Mouse (Mus musculus) liver, postnatal 0 days (tissue): ENCODE results near the gene Utp18. TPM values are rescaled to one million over a fixed set of nuclear protein-coding genes. Genes with fewer than 3 reads are reported as not detected.

Experiments used
- ATAC-seq: fragments of 200-750 bp; cut with Nextera tagmentation; 2 replicates; pipeline ENCODE4 v1.8.0; 2017; ENCODE audit warnings: mild to moderate bottlenecking, moderate library complexity
- DNase-seq: peaks from one replicate; pipeline ENCODE4 v3.0.0-alpha.2; 2016
- H3K27ac ChIP-seq: fragments of 300-500 bp; sonication (generic); 2 replicates; pipeline ENCODE4 v1.5.1; 2014; ENCODE audit warnings: antibody characterized with exemption, moderate library complexity, mild to moderate bottlenecking, low read depth
- H3K27me3 ChIP-seq: fragments of 300-500 bp; sonication (generic); 2 replicates; pipeline ENCODE4 v1.6.1; 2014; ENCODE audit warnings: low read length, control low read depth, mixed read lengths; ENCODE audit not compliant: insufficient read depth
- H3K36me3 ChIP-seq: fragments of 300-500 bp; sonication (generic); replicated peaks from 2 replicates; pipeline ENCODE4 v1.6.1; 2014; ENCODE audit warnings: mild to moderate bottlenecking, control low read depth, low read length, moderate library complexity, mixed read lengths; ENCODE audit not compliant: insufficient read depth
- H3K4me1 ChIP-seq: fragments of 300-500 bp; sonication (generic); 2 replicates; pipeline ENCODE4 v1.6.1; 2014; ENCODE audit warnings: antibody characterized with exemption, mild to moderate bottlenecking, control low read depth; ENCODE audit not compliant: insufficient read depth
- H3K4me2 ChIP-seq: fragments of 300-500 bp; sonication (generic); 2 replicates; pipeline ENCODE4 v1.6.1; 2014; ENCODE audit warnings: low read depth, mild to moderate bottlenecking, low read length, moderate library complexity, mixed read lengths
- H3K4me3 ChIP-seq: fragments of 300-500 bp; sonication (generic); 2 replicates; pipeline ENCODE4 v1.5.1; 2014; ENCODE audit warnings: low read depth, low read length
- H3K9ac ChIP-seq: fragments of 300-500 bp; sonication (generic); replicated peaks from 2 replicates; pipeline ENCODE4 v1.6.1; 2014; ENCODE audit warnings: mild to moderate bottlenecking, moderate library complexity
- H3K9me3 ChIP-seq: fragments of 300-500 bp; sonication (generic); 2 replicates; pipeline ENCODE4 v1.6.1; 2016; ENCODE audit warnings: mild to moderate bottlenecking, control low read depth, low read length, mixed read lengths
- CTCF ChIP-seq: sonication (generic); IDR thresholded peaks from 2 replicates; pipeline ENCODE4 v1.5.1; 2016; ENCODE audit warnings: antibody characterized with exemption, low read depth
- EP300 ChIP-seq: IDR thresholded peaks from 2 replicates; pipeline ENCODE4 v1.6.1; 2016; ENCODE audit warnings: antibody characterized with exemption, low read depth, mild to moderate bottlenecking
- WGBS: fragments of 180-500 bp; shearing (Covaris S2); extraction: QIAGEN DNeasy Blood & Tissue Kit; methylation state at CpG from one replicate; pipeline ENCODE4 v1.1.7; 2014; ENCODE audit not compliant: insufficient replicate concordance; 5-methylcytosine and 5-hydroxymethylcytosine counted together
- polyA plus RNA-seq: library from polyadenylated mRNA; unstranded; fragments of >200 nt; fragmentation: Nextera tagmentation; extraction: Ambion mirVana; gene quantifications from 2 replicates; pipeline ENCODE4 v1.2.1, GENCODE M21; 2015

The Utp18 gene
- polyA plus RNA-seq, 1 experiment from 2014 or later, result 9.1 TPM

DNA sequence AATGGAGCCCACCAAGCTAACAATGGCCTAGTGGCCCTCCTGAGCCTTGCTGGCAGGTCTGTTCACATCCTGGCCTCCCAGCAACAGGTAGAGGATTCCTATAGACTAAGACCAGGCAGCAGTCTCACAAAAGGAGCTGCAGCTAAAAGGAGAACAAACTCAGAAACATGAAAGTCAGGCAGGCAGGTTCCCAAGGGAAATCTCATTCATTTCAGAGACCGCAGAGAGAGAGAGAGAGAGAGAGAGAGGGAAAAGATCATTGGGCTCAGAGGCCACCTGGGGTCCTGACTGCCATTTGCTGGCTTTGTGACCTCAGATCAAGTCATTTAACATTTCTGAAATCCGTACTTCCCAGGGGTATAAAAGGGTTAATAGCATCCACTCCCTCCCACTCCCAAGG lies 38.2 kb downstream of the Utp18 start:
- H3K27ac ChIP-seq, result no peak overlapping the region
- H3K9me3 ChIP-seq, result no peaks in the 10 kb centered on the region
- H3K9ac ChIP-seq, result no peak overlapping the region
- no peak overlapping the region for H3K4me3 ChIP-seq
- no peaks in the 10 kb centered on the region for H3K27me3 ChIP-seq
- H3K4me1 ChIP-seq, result no peaks in the 10 kb centered on the region
- ATAC-seq, result no peak
- H3K36me3 ChIP-seq, result no peaks in the 10 kb centered on the region
- no peak overlapping the region for H3K4me2 ChIP-seq
- TF ChIP-seq EP300 (no peak), CTCF (no peak)
- 42% methylated on average over 2 of the region's 2 CpGs for WGBS
- DNase-seq, result no peak

DNA sequence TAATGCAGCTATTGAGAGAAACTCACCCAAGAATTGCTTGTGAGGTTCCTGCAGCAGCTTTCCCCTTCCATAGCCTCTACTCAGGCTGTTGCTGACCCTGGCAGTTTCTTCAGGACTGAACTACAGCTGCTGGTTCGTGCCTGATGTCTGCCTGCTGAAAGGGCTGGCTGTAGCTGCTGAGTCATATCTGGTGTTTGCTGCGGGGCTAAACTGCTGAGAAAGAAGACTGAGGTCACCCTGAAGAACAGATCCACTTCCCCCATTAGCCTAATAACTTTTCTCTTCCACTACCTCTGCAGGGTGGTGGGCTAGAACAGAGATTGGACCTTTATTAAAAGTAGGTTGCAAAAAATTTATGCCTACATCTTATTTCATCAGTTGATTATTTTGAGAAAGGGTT lies 49.8 kb downstream of the Utp18 start:
- Histone ChIP-seq H3K27ac (no peak overlapping the region), H3K36me3 (no peaks in the 10 kb centered on the region), H3K9ac (no peak overlapping the region), H3K4me1 (no peaks in the 10 kb centered on the region), H3K4me2 (no peak overlapping the region), H3K27me3 (no peaks in the 10 kb centered on the region), H3K9me3 (no peaks in the 10 kb centered on the region), H3K4me3 (no peak overlapping the region)
- WGBS, result 10% methylated on average over 2 of the region's 2 CpGs
- no peak for ATAC-seq
- TF ChIP-seq CTCF, result no peak
- TF ChIP-seq EP300, result no peak
- no peak for DNase-seq

DNA sequence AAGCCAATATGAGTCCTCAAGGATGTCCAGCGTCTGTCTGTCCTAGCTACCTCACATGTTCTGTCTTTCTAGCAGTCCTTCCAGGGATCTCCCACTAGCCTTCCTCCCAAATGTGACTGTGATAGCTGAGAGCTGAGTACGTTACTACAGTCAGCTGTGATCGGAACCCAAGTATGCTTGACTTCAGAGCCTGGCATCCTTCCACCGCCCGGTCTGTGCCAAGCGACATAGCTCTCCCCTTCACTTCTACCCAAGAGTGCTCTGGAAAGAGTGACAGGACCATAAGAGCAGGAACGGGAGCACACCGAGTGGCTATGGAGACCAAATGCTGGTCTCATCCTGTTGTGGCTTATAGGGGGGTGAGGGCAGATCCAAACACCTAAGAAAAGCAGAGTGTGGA lies 55.6 kb downstream of the Utp18 start:
- H3K4me1 ChIP-seq, result no peaks in the 10 kb centered on the region
- no peak overlapping the region for H3K4me3 ChIP-seq
- no peaks in the 10 kb centered on the region for H3K27me3 ChIP-seq
- no peaks in the 10 kb centered on the region for H3K9me3 ChIP-seq
- no peak overlapping the region for H3K9ac ChIP-seq
- 88% methylated on average over 8 of the region's 8 CpGs for WGBS
- no peak for ATAC-seq
- no peak for DNase-seq
- H3K27ac ChIP-seq, result no peak overlapping the region
- TF ChIP-seq CTCF, result no peak
- TF ChIP-seq EP300, result no peak
- H3K4me2 ChIP-seq, result no peak overlapping the region
- no peaks in the 10 kb centered on the region for H3K36me3 ChIP-seq

DNA sequence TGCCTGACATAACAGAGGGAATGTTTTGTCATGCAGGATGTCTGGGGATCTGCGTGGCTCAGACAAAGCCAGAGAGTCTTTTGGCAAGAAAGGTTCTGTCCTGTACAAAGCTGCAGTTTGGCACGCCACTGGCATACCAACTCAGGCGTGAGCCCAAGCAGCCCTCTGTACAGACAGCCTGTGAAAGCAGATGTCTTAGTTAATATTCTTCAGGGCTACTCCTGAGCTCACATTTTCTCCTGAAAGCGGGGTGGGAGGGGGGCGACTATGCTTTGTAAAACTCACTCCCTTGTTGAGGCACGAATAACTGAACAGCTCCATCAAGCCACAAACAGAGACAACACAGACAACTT lies 56.3 kb downstream of the Utp18 start:
- Histone ChIP-seq H3K9ac (no peak overlapping the region), H3K9me3 (no peaks in the 10 kb centered on the region), H3K4me3 (no peak overlapping the region), H3K4me2 (no peak overlapping the region), H3K27ac (no peak overlapping the region), H3K36me3 (no peaks in the 10 kb centered on the region), H3K27me3 (no peaks in the 10 kb centered on the region), H3K4me1 (no peaks in the 10 kb centered on the region)
- ATAC-seq (no peak), DNase-seq (no peak)
- 80% methylated on average over 6 of the region's 6 CpGs for WGBS
- TF ChIP-seq EP300 (no peak), CTCF (no peak)

DNA sequence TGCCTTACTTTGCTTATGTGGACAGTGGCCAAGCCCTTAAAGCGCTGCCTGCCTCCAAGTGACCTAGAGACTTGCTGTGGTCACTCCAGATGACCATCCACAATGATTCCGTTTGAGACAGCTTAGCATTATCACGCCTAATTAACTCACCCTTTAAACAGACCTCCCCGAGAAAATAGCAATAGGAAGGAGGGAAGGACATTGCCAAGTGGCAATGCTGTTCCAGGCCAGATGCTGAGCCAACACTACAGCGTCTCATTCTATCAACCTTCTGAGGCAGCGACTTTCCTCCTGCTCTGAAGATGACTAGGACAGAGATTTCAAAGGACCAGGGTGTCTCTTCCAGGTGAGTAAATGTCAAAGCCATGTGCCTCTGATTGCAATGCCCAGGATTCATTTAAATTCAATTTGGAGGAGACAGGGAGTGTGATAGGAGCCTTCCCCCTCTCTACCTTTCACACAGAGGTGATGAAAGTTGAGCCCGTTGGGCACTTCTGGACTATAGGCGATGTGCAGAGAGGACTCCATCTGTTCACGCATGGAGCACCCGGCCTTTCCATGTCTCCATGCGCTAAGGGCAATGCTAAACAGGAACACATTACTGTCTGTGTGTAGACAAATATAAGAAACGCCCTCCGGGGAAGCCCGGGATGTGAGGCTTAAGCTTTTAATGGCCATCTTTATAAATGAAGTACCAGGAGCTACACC lies 56.8 kb downstream of the Utp18 start:
- TF ChIP-seq CTCF (no peak), EP300 (no peak)
- no peak overlapping the region for H3K9ac ChIP-seq
- H3K27me3 ChIP-seq, result no peaks in the 10 kb centered on the region
- WGBS, result 77% methylated on average over 14 of the region's 14 CpGs
- H3K9me3 ChIP-seq, result no peaks in the 10 kb centered on the region
- no peaks in the 10 kb centered on the region for H3K4me1 ChIP-seq
- no peak overlapping the region for H3K27ac ChIP-seq
- H3K4me3 ChIP-seq, result no peak overlapping the region
- H3K4me2 ChIP-seq, result no peak overlapping the region
- ATAC-seq, result no peak
- no peak for DNase-seq
- H3K36me3 ChIP-seq, result no peaks in the 10 kb centered on the region

DNA sequence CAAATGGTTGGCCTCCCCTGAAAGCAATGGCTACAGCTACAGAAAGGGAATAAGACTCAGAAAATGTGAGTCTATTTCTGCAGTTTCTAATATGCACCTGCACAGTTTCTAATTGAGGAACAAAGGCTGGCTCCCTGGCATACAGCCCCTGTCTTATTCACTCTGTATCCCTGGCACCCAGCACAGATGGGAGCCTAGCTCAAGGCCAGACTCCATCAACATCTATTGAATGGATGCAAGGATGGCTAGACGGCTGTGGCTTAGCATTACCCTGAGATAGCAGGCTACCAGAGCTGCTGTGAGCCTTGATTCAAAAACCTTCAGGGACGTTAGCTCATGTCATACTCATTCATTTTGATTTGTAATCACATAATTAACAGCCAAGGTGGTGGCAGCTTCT lies 63.3 kb downstream of the Utp18 start:
- no peak for DNase-seq
- Histone ChIP-seq H3K4me1 (peaks cover 6% of the 10 kb centered on the region; the same call in 1 of the 2 replicates), H3K4me2 (no peak overlapping the region), H3K36me3 (no peaks in the 10 kb centered on the region), H3K9ac (no peak overlapping the region), H3K4me3 (no peak overlapping the region), H3K27ac (no peak overlapping the region), H3K27me3 (no peaks in the 10 kb centered on the region), H3K9me3 (no peaks in the 10 kb centered on the region)
- no peak for ATAC-seq
- WGBS, result 75% methylated on average over 2 of the region's 2 CpGs
- TF ChIP-seq EP300 (no peak), CTCF (no peak)
